Mouse (Mus musculus) layer of hippocampus, adult 2 months (tissue): ENCODE data around the gene Htr2a. TPM values are rescaled to one million over a fixed set of nuclear protein-coding genes. Genes with fewer than 3 reads are reported as not detected.

Experiments
- DNase-seq, 2 experiments: peaks; one replicate each; pipeline ENCODE4 v3.0.0; 2022; ENCODE audit warnings: low spot score in 2 of 2
- H3K27ac ChIP-seq: fragments of 200-600 bp; 2 replicates; pipeline ENCODE4 v1.8.1; 2022
- H3K4me3 ChIP-seq: fragments of 200-600 bp; 2 replicates; pipeline ENCODE4 v1.8.1; 2022; ENCODE audit warnings: mild to moderate bottlenecking
- CTCF ChIP-seq: fragments of 200-600 bp; conservative IDR thresholded peaks from 2 replicates; pipeline ENCODE4 v1.8.1; 2022; ENCODE audit warnings: antibody characterized with exemption, mild to moderate bottlenecking, moderate library complexity
- total RNA-seq, 2 experiments: library from RNA; stranded (reverse); gene quantifications; 2 replicates each; pipeline ENCODE4 v1.2.3; 2021

The Htr2a gene
- total RNA-seq, 2 experiments from 2014 or later = 8.6 to 9.3 TPM

- Histone ChIP-seq H3K4me3 (no peak overlapping the region), H3K27ac (no peak overlapping the region)
- TF ChIP-seq CTCF = peak; percentile 47
- no peak for DNase-seq
Measured at GRCm38 (mm10) chr14:74723541-74723940, 82.9 kb downstream of the Htr2a start.

GRCm38 (mm10) chr14:74731221-74732078 lies 90.8 kb downstream of the Htr2a start:
- DNase-seq = peak in 1 of 2 experiments; percentile 5
- TF ChIP-seq CTCF = no peak
- Histone ChIP-seq H3K4me3 (peak overlapping the region; percentile 69), H3K27ac (peak overlapping the region; percentile 39; the same call in 1 of the 2 replicates)

DNA sequence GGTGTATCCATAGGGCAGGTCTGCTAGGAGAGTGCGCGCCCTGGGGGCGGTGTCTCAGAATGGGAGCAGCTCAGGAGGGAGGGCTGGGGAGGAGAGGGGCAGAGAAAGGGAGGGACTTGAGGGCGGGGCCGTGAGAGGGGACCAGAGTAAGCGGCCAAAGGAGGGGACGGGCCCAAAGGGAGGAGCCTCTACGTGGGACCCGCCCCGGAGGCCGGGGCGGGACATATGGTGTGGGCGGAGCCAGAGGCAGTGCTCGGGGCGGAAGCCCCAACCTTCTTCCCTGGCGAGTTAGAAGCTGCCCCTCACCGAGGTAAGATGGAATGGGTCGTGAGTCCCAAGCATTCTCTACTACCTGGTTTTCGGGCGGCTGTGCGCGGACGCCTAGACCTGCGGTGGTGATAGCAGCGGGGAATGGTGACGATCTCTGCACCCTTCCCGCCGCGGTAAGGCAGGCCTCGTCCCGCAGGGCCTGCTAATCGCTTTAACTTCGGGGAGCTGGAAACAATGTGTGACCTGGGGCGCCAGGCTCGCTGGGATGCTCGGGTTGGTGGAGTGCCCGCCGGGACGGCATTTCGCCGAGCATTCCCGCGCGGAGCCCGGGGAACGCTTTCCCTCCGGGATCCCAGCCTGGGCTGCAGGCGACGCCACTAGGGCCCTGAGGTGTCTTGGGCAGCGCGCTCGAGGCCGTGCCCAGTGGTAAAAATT lies 91.6 kb downstream of the Htr2a start, which contains the start of gene Esd:
Esd (plus strand) TSS at position 219 of the 705 bp plus-strand sequence.
- TF ChIP-seq CTCF = 0 out of 2 replicates have a peak, but pooled peaks have one; percentile 15
- H3K27ac ChIP-seq = peak within 1 kb of the TSS; percentile 74
- DNase-seq = peak; percentile 87 to 89
- H3K4me3 ChIP-seq = peak within 1 kb of the TSS; percentile 69

DNA sequence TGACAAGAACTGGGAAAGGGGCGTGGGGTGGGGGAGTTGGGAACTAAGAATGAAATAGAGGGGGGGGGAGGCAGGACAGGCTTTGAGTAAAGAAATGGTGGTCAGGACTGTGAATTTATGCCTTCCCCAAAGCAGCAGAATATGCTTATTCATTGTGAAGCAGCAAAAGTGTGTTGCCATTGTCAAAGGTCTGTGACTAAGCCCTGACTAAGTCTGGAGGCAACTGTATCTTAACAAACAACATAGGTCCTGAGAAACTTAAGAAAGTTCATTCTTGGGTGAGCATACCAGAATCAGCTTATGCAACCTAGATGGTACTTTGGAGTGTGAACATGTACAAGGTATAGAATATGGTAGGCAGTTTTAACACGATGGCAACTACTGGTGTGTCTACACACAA lies 92.8 kb downstream of the Htr2a start:
- DNase-seq = no peak
- no peak for TF ChIP-seq CTCF
- Histone ChIP-seq H3K27ac (no peak overlapping the region), H3K4me3 (no peak overlapping the region)

- Histone ChIP-seq H3K4me3 (no peak overlapping the region), H3K27ac (no peak overlapping the region)
- no peak for TF ChIP-seq CTCF
- no peak for DNase-seq
Measured at GRCm38 (mm10) chr14:74735471-74735870, 94.8 kb downstream of the Htr2a start.

GRCm38 (mm10) chr14:74736850-74737249 lies 96.2 kb downstream of the Htr2a start:
- no peak overlapping the region for H3K4me3 ChIP-seq
- no peak for TF ChIP-seq CTCF
- no peak for DNase-seq
- no peak overlapping the region for H3K27ac ChIP-seq

Other genes starting within 250 kb of the Htr2a start
- gene Esd, start 91.5 kb downstream of the Htr2a start, total RNA-seq = 10 to 100 TPM; 83.2 to 90.8 TPM